Mouse (Mus musculus) forebrain, embryonic 12.5 days (tissue): Measurements from ENCODE around the gene Btg4. TPM values are rescaled to one million over a fixed set of nuclear protein-coding genes. Genes with fewer than 3 reads are reported as not detected.
"Not testable (repeated sequence)": the region's sequence is repeated elsewhere in the genome, so short reads cannot be mapped to it uniquely, and the experiment has no call there.

ENCODE experiments used
- ATAC-seq: fragments of 200-750 bp; cut with Nextera tagmentation; 2 replicates; pipeline ENCODE4 v1.8.0; 2017; ENCODE audit warnings: moderate TSS enrichment; ENCODE audit not compliant: low FRiP score
- H3K27ac ChIP-seq: fragments of 300-500 bp; sonication (generic); 2 replicates; pipeline ENCODE4 v1.5.1; 2016; ENCODE audit warnings: mild to moderate bottlenecking
- H3K27me3 ChIP-seq: fragments of 300-500 bp; sonication (generic); 2 replicates; pipeline ENCODE4 v1.6.1; 2016; ENCODE audit warnings: mild to moderate bottlenecking
- H3K36me3 ChIP-seq: fragments of 300-500 bp; sonication (generic); replicated peaks from 2 replicates; pipeline ENCODE4 v1.6.1; 2016; ENCODE audit warnings: mild to moderate bottlenecking
- H3K4me1 ChIP-seq: fragments of 300-500 bp; sonication (generic); 2 replicates; pipeline ENCODE4 v1.6.1; 2016
- H3K4me2 ChIP-seq: fragments of 300-500 bp; sonication (generic); 2 replicates; pipeline ENCODE4 v1.6.1; 2016; ENCODE audit warnings: mild to moderate bottlenecking, moderate library complexity
- H3K4me3 ChIP-seq: fragments of 300-500 bp; sonication (generic); replicated peaks from 2 replicates; pipeline ENCODE4 v1.5.1; 2016; ENCODE audit warnings: mild to moderate bottlenecking
- H3K9ac ChIP-seq: fragments of 300-500 bp; sonication (generic); 2 replicates; pipeline ENCODE4 v1.6.1; 2016; ENCODE audit warnings: mild to moderate bottlenecking
- H3K9me3 ChIP-seq: fragments of 300-500 bp; sonication (generic); 2 replicates; pipeline ENCODE4 v1.6.1; 2016
- WGBS: fragments of 180-500 bp; shearing (Covaris S2); methylation state at CpG from one replicate; pipeline ENCODE4 v1.1.7; 2016; 5-methylcytosine and 5-hydroxymethylcytosine counted together
- polyA plus RNA-seq: library from polyadenylated mRNA; unstranded; fragments of >200 nt; fragmentation: Nextera tagmentation; extraction: Ambion mirVana; gene quantifications from 2 replicates; pipeline ENCODE4 v1.2.1, GENCODE M21; 2016

The Btg4 gene
- polyA plus RNA-seq, 1 experiment from 2014 or later = not detected

- Histone ChIP-seq H3K36me3 (no peaks in the 10 kb centered on the region), H3K27me3 (peaks cover 28% of the 10 kb centered on the region), H3K4me3 (peak within 1 kb of the TSS; percentile 26), H3K9ac (peak within 1 kb of the TSS; percentile 7; the same call in 1 of the 2 replicates), H3K9me3 (no peaks in the 10 kb centered on the region), H3K27ac (no peak within 1 kb of the TSS), H3K4me2 (peak within 1 kb of the TSS; percentile 100), H3K4me1 (peaks cover 15% of the 10 kb centered on the region)
- ATAC-seq = peak; percentile 80; the same call in 1 of the 2 replicates
- 8% methylated on average over 27 of the region's 27 CpGs for WGBS
These were observed 41.2 kb downstream of the Btg4 start, which contains the start of gene 4833427G06Rik for GRCm38 (mm10) chr9:51101756-51102425. Gene 4833427G06Rik, minus strand, starts transcription at chr9:51102078.

- Histone ChIP-seq H3K4me2 (peak overlapping the region; percentile 100), H3K27me3 (peaks cover 28% of the 10 kb centered on the region), H3K9ac (peak overlapping the region; percentile 71), H3K4me3 (peak overlapping the region; percentile 57), H3K9me3 (no peaks in the 10 kb centered on the region), H3K4me1 (peaks cover 15% of the 10 kb centered on the region), H3K27ac (no peak overlapping the region), H3K36me3 (no peaks in the 10 kb centered on the region)
- peak; percentile 75 for ATAC-seq
- 2% methylated on average over 44 of the region's 44 CpGs for WGBS
These were observed 42.5 kb downstream of the Btg4 start for GRCm38 (mm10) chr9:51102963-51103807.

GRCm38 (mm10) chr9:51103808-51104514, 43.3 kb downstream of the Btg4 start:
- Histone ChIP-seq H3K27me3 (peaks cover 28% of the 10 kb centered on the region), H3K9me3 (no peaks in the 10 kb centered on the region), H3K36me3 (no peaks in the 10 kb centered on the region), H3K4me1 (peaks cover 15% of the 10 kb centered on the region), H3K27ac (no peak overlapping the region), H3K4me3 (peak overlapping the region; percentile 57), H3K9ac (peak overlapping the region; percentile 71), H3K4me2 (peak overlapping the region; percentile 100)
- ATAC-seq = peak; percentile 74
- 13% methylated on average over 29 of the region's 30 CpGs for WGBS

GRCm38 (mm10) chr9:51105751-51106150, 45.0 kb downstream of the Btg4 start:
- ATAC-seq = no peak
- whole genome bisulfite sequencing = 87% methylated on average over 2 of the region's 2 CpGs

GRCm38 (mm10) chr9:51114767-51115166, 54.1 kb downstream of the Btg4 start:
- 90% methylated on average over 4 of the region's 4 CpGs for WGBS
- no peak overlapping the region for H3K4me3 ChIP-seq
- H3K27ac ChIP-seq = no peak overlapping the region
- no peaks in the 10 kb centered on the region for H3K36me3 ChIP-seq
- no peak overlapping the region for H3K4me2 ChIP-seq
- ATAC-seq = no peak
- no peaks in the 10 kb centered on the region for H3K27me3 ChIP-seq
- H3K9me3 ChIP-seq = no peaks in the 10 kb centered on the region
- no peaks in the 10 kb centered on the region for H3K4me1 ChIP-seq
- H3K9ac ChIP-seq = no peak overlapping the region

More at GRCm38 (mm10) chr9:51105751-51106150, 45.0 kb downstream of the Btg4 start:
- Histone ChIP-seq H3K4me1 (peaks cover 15% of the 10 kb centered on the region), H3K36me3 (no peaks in the 10 kb centered on the region), H3K9ac (no peak overlapping the region), H3K27me3 (peaks cover 21% of the 10 kb centered on the region), H3K27ac (no peak overlapping the region), H3K4me3 (no peak overlapping the region), H3K9me3 (no peaks in the 10 kb centered on the region), H3K4me2 (no peak overlapping the region)

GRCm38 (mm10) chr9:51136985-51137384, 76.3 kb downstream of the Btg4 start:
- WGBS = 60% methylated on average over 3 of the region's 3 CpGs
- no peak overlapping the region for H3K4me2 ChIP-seq
- no peak overlapping the region for H3K4me3 ChIP-seq
- no peaks in the 10 kb centered on the region for H3K36me3 ChIP-seq
- no peaks in the 10 kb centered on the region for H3K9me3 ChIP-seq
- H3K4me1 ChIP-seq = no peaks in the 10 kb centered on the region
- H3K9ac ChIP-seq = no peak overlapping the region
- no peaks in the 10 kb centered on the region for H3K27me3 ChIP-seq
- ATAC-seq = no peak
- H3K27ac ChIP-seq = no peak overlapping the region

GRCm38 (mm10) chr9:51137432-51137831, 76.7 kb downstream of the Btg4 start:
- ATAC-seq = no peak
- Histone ChIP-seq H3K27ac (no peak overlapping the region), H3K36me3 (no peaks in the 10 kb centered on the region), H3K9ac (no peak overlapping the region), H3K4me1 (no peaks in the 10 kb centered on the region), H3K27me3 (no peaks in the 10 kb centered on the region), H3K4me3 (no peak overlapping the region), H3K4me2 (no peak overlapping the region), H3K9me3 (no peaks in the 10 kb centered on the region)
- 85% methylated on average over 4 of the region's 4 CpGs for WGBS

GRCm38 (mm10) chr9:51137836-51138235, 77.1 kb downstream of the Btg4 start:
- no peak for ATAC-seq
- no peaks in the 10 kb centered on the region for H3K4me1 ChIP-seq
- no peak overlapping the region for H3K4me3 ChIP-seq
- no peaks in the 10 kb centered on the region for H3K36me3 ChIP-seq
- no peaks in the 10 kb centered on the region for H3K27me3 ChIP-seq
- no peak overlapping the region for H3K9ac ChIP-seq
- H3K4me2 ChIP-seq = no peak overlapping the region
- no peak overlapping the region for H3K27ac ChIP-seq
- H3K9me3 ChIP-seq = no peaks in the 10 kb centered on the region
- 86% methylated on average over 1 of the region's 1 CpGs for WGBS

- no peaks in the 10 kb centered on the region for H3K9me3 ChIP-seq
- H3K27ac ChIP-seq = no peak overlapping the region
- no peak overlapping the region for H3K9ac ChIP-seq
- 97% methylated on average over 1 of the region's 1 CpGs for WGBS
- ATAC-seq = no peak
- H3K4me3 ChIP-seq = no peak overlapping the region
- no peak overlapping the region for H3K4me2 ChIP-seq
- no peaks in the 10 kb centered on the region for H3K4me1 ChIP-seq
- H3K36me3 ChIP-seq = no peaks in the 10 kb centered on the region
- H3K27me3 ChIP-seq = no peaks in the 10 kb centered on the region
These were observed 77.6 kb downstream of the Btg4 start for GRCm38 (mm10) chr9:51138301-51138700.

- not testable (repeated sequence) for H3K27me3 ChIP-seq, H3K4me2 ChIP-seq, ATAC-seq, H3K4me1 ChIP-seq, H3K9ac ChIP-seq, H3K27ac ChIP-seq, H3K4me3 ChIP-seq, H3K36me3 ChIP-seq, H3K9me3 ChIP-seq
- WGBS = 89% methylated on average over 1 of the region's 1 CpGs
These were observed 78.7 kb downstream of the Btg4 start for GRCm38 (mm10) chr9:51139401-51139800.

- Histone ChIP-seq H3K36me3 (no peaks in the 10 kb centered on the region), H3K9ac (no peak overlapping the region), H3K4me2 (no peak overlapping the region), H3K9me3 (no peaks in the 10 kb centered on the region), H3K27me3 (no peaks in the 10 kb centered on the region), H3K27ac (no peak overlapping the region), H3K4me3 (no peak overlapping the region), H3K4me1 (no peaks in the 10 kb centered on the region)
- ATAC-seq = no peak
- WGBS = 81% methylated on average over 3 of the region's 3 CpGs
These were observed 80.0 kb downstream of the Btg4 start for GRCm38 (mm10) chr9:51140711-51141110.

GRCm38 (mm10) chr9:51143437-51143836, 82.7 kb downstream of the Btg4 start:
- no peaks in the 10 kb centered on the region for H3K36me3 ChIP-seq
- no peaks in the 10 kb centered on the region for H3K4me1 ChIP-seq
- no peaks in the 10 kb centered on the region for H3K9me3 ChIP-seq
- H3K9ac ChIP-seq = no peak overlapping the region
- no peak overlapping the region for H3K4me2 ChIP-seq
- no peak overlapping the region for H3K4me3 ChIP-seq
- H3K27me3 ChIP-seq = no peaks in the 10 kb centered on the region
- ATAC-seq = no peak
- 81% methylated on average over 1 of the region's 1 CpGs for WGBS
- no peak overlapping the region for H3K27ac ChIP-seq
